Mouse (Mus musculus): ENCODE results near the gene Kat2b.

DNA sequence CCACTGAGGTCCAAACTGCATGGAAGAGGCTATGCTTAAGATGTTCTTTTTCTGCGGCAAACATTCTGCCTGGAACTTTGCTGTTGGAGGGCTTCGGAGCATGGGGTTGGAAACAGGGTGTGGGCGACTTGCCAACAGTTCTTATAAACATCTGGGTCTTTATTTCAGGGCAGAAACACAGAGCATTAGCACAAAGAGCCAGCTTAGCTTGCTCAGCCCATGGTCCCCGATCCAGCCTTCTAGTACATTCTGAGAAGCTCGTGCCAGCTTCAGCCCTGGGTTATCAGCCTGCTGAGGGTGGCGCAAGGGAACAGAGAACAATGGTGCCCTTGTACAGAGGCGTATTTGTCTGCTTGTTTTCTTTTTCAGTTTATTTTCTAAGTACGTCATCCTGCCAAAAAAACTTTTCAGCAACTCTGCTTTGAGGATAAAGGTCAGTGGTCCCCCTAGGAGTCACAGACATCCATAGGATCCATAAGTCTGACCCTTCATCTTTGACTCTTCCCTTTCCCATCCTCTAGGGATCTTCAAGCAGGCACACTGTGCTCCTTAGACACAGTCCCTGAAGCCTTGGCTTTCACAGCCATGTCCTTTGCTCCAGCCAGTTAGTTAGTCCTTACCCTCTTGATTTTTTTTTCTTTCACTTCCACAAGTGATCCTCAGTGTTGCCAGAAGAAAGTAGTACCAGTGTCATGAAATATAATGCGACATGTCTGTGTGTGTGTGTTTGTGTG is 22.9 kb upstream of the Kat2b start:
- TF ChIP-seq POLR2A (IDR thresholded peaks at IDR 0.05; ENCODE audit: control insufficient read depth in 1 of 2, insufficient read depth in 1 of 2, low read depth in 1 of 2, low read length in 2 of 2, poor library complexity in 1 of 2) (no peak), CTCF (IDR thresholded peaks at IDR 0.05 in 2 of 3, conservative IDR thresholded peaks at IDR 0.05 in 1 of 3; ENCODE audit: control insufficient read depth in 1 of 3, insufficient read depth in 1 of 3, low read depth in 2 of 3, low read length in 3 of 3, poor library complexity in 1 of 3, severe bottlenecking in 1 of 3) (no peak), MAZ (IDR thresholded peaks at IDR 0.05; ENCODE audit: low read depth, low read length) (no peak), USF1 (IDR thresholded peaks at IDR 0.05; ENCODE audit: low read depth, low read length) (no peak), NELFE (IDR thresholded peaks at IDR 0.05; ENCODE audit: low read depth, low read length) (no peak), MAFK (IDR thresholded peaks at IDR 0.05; ENCODE audit: borderline replicate concordance, low read depth, low read length) (no peak), ELF1 (IDR thresholded peaks at IDR 0.05; ENCODE audit: low read depth, low read length) (no peak), HCFC1 (IDR thresholded peaks at IDR 0.05; ENCODE audit: low read depth, low read length) (no peak), MYC (IDR thresholded peaks at IDR 0.05; ENCODE audit: low read depth, low read length) (no peak), TCF12 (IDR thresholded peaks at IDR 0.05; ENCODE audit: low read depth, low read length) (no peak), MXI1 (IDR thresholded peaks at IDR 0.05; ENCODE audit: low read depth, low read length) (no peak), GATA1 (IDR thresholded peaks at IDR 0.05; ENCODE audit: low read depth, low read length) (no peak), USF2 (IDR thresholded peaks at IDR 0.05; ENCODE audit: borderline replicate concordance in 1 of 2, insufficient read depth in 1 of 2, low read depth in 1 of 2, low read length in 2 of 2) (no peak), EP300 (IDR thresholded peaks at IDR 0.05; ENCODE audit: low read depth in 1 of 2, low read length in 2 of 2) (no peak)

Data from MEL (cell line).